Mouse (Mus musculus): ENCODE measurements around the gene Cabp4.
A peak's percentile ranks its signal among the peaks of the same experiment; 100 is the strongest.

Cabp4 gene

DNA sequence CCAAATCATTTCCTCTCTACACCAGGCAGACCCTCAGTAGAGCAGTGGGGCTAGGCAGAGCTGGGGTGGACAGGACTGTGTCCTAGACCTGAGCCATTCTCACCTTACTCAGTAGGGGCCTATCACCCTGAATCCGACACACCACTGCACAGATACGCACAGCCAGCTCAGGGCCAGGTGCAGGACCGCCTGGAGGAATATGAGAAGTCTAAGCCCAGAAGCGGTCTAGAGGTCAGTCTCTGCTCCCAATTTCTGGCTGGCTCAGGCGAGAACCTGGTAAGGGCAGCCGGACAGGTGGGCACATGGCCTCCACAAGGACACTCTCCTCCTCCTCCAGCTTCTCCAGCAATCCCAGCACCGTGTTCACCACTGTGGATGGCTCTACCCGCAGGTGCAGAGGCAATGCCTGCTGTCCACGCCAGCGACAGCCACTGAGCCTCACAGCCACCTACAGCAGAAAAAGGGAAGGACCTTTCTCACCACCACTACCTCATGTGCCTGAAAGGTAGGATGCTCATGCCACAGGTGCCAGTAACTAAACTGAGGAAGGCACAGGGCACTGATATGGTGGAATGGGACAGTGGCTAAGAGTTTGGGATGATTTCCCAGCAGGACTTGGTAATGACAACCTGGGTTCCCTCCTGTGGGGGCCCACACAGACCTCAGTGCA lies 27.0 kb upstream of the Cabp4 start:
- peaks cover 84% of the 10 kb centered on the region for H3K4me1 ChIP-seq (replicated peaks; ENCODE audit: low read depth, low read length)
- peak overlapping the region; percentile 84 for H3K4me3 ChIP-seq (replicated peaks; ENCODE audit: low read length)
- TF ChIP-seq POU5F1 (IDR thresholded peaks at IDR 0.05; ENCODE audit: borderline replicate concordance, low read length) (no peak), CTCF (conservative IDR thresholded peaks at IDR 0.05; ENCODE audit: low read length) (no peak), NANOG (IDR thresholded peaks at IDR 0.05; ENCODE audit: borderline replicate concordance, low read length) (no peak)
- no peaks in the 10 kb centered on the region for H3K9me3 ChIP-seq (ENCODE audit: low read length)
- H3K36me3 ChIP-seq (ENCODE audit: insufficient read depth, low read length): no peaks in the 10 kb centered on the region
- peaks cover 7% of the 10 kb centered on the region; the same call in 1 of the 2 replicates for H3K27me3 ChIP-seq (ENCODE audit: insufficient read depth, low read length)

DNA sequence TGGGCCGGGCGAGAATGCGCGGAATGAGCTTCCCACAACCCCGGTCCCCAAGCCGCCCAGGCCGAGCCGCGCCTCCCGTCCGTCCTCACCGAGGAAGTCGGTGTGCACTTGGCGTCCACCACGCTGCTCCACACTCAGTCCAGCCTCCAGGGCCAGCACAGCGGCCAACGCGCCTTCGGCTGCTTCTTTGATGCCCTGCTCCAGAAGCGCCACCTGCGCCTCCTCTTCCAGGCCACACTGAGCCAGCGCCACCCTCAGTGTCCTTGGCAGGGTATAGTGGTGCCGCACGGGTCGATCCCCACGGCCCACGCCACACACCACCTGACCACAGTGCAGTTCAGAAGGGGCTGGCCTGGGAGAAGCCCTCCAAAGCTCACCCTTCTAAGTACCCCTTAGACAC lies 26.0 kb upstream of the Cabp4 start:
- TF ChIP-seq CTCF (conservative IDR thresholded peaks at IDR 0.05; ENCODE audit: low read length): no peak
- TF ChIP-seq NANOG (IDR thresholded peaks at IDR 0.05; ENCODE audit: borderline replicate concordance, low read length): no peak
- no peak for TF ChIP-seq POU5F1 (IDR thresholded peaks at IDR 0.05; ENCODE audit: borderline replicate concordance, low read length)

DNA sequence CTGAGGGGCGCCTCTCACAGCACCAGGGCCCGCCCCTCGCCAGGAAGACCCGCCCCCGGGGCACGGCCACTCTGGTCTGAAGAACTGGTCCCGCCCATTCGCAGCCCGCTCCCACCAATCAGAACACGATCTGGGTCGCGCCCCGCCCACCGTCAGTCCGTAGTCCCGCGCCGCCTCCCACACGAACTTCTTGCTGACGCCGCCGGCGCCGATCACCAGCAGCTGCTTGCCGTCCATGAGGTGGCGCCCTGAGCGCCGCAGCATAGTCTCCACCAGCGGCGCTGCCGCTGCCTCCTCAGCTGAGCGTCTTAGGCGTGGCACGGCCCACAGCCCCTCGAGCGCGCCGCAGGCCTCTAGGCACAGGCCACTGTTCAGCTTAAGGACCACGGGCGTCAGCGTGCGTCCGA lies 25.5 kb upstream of the Cabp4 start:
- H3K9me3 ChIP-seq (ENCODE audit: low read length): no peaks in the 10 kb centered on the region
- H3K4me1 ChIP-seq (replicated peaks; ENCODE audit: low read depth, low read length): peaks cover 84% of the 10 kb centered on the region
- H3K36me3 ChIP-seq (ENCODE audit: insufficient read depth, low read length): no peaks in the 10 kb centered on the region
- H3K4me3 ChIP-seq (replicated peaks; ENCODE audit: low read length): peak overlapping the region; percentile 84
- peaks cover 6% of the 10 kb centered on the region; the same call in 1 of the 2 replicates for H3K27me3 ChIP-seq (ENCODE audit: insufficient read depth, low read length)
- TF ChIP-seq CTCF (conservative IDR thresholded peaks at IDR 0.05; ENCODE audit: low read length) (no peak), POU5F1 (IDR thresholded peaks at IDR 0.05; ENCODE audit: borderline replicate concordance, low read length) (no peak), NANOG (IDR thresholded peaks at IDR 0.05; ENCODE audit: borderline replicate concordance, low read length) (no peak)

More for the DNA sequence above, 26.0 kb upstream of the Cabp4 start:
- no peaks in the 10 kb centered on the region for H3K36me3 ChIP-seq (ENCODE audit: insufficient read depth, low read length)
- H3K27me3 ChIP-seq (ENCODE audit: insufficient read depth, low read length): peaks cover 6% of the 10 kb centered on the region; the same call in 1 of the 2 replicates
- H3K9me3 ChIP-seq (ENCODE audit: low read length): no peaks in the 10 kb centered on the region
- peak overlapping the region; percentile 84 for H3K4me3 ChIP-seq (replicated peaks; ENCODE audit: low read length)
- H3K4me1 ChIP-seq (replicated peaks; ENCODE audit: low read depth, low read length): peaks cover 84% of the 10 kb centered on the region

DNA sequence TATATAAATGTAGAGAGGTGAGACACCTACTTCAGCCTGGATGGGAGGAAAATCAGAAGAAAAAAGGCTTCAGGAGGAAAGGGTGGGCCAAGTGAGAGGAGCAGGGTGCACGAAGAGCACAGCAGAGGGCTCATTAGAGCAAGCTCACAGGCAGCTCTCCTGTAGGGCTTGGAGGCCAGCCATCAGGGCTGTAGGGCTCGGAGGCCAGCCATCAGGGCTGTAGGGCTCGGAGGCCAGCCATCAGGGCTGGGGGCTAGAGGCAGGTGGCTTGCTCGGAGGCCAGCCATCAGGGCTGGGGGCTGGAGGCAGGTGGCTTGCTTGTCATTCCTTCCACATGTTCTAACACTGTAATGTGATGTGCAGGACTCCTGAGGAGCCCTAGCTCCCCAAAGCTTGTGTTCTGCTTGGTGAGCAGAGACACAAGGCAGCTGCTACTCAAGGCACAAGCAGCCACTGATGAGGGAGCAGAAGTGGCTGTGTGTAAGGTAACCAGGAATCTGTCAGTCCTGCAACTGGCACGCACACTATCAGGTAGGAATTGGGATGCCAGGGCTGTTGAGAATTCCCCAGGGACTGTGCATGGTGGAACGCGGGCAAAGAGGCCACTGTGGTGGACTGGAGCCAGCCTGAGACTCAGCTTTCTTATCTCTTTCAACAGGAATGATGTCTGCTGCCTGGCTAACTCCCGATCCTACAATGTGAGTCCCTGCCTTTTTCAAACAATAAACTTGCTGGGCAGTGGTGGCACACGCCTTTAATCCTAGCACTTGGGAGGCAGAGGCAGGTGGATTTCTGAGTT lies 23.0 kb upstream of the Cabp4 start:
- H3K4me3 ChIP-seq (replicated peaks; ENCODE audit: low read length): no peak overlapping the region
- 0 out of 2 replicates have a peak, but pooled peaks cover under 1% of the 10 kb centered on the region for H3K36me3 ChIP-seq (ENCODE audit: insufficient read depth, low read length)
- H3K27me3 ChIP-seq (ENCODE audit: insufficient read depth, low read length): peaks cover 6% of the 10 kb centered on the region; the same call in 1 of the 2 replicates
- H3K4me1 ChIP-seq (replicated peaks; ENCODE audit: low read depth, low read length): peaks cover 80% of the 10 kb centered on the region
- no peaks in the 10 kb centered on the region for H3K9me3 ChIP-seq (ENCODE audit: low read length)
- TF ChIP-seq POU5F1 (IDR thresholded peaks at IDR 0.05; ENCODE audit: borderline replicate concordance, low read length) (no peak), CTCF (conservative IDR thresholded peaks at IDR 0.05; ENCODE audit: low read length) (no peak), NANOG (IDR thresholded peaks at IDR 0.05; ENCODE audit: borderline replicate concordance, low read length) (no peak)

DNA sequence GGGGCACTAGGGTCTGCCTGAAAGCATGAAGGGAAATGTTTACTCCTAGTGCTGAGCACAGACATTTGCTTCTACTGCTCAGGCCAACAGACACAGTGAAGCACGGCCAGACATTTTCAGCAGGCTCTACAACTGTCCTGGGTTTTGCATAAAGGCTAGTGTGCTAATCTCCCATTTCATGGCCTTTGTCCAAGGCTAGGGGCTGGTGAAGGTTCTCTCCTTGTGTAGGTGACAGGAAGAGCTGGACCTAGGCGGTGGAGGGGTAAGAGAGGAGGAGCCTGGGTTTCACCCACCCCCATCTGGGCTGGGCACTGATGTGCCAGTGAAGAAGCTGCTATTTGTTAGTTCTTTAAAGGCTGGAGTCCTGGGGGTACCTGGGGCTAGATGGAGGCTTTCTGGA lies 20.9 kb upstream of the Cabp4 start:
- Histone ChIP-seq H3K4me1 (replicated peaks; ENCODE audit: low read depth, low read length) (peaks cover 70% of the 10 kb centered on the region), H3K4me3 (replicated peaks; ENCODE audit: low read length) (no peak overlapping the region), H3K9me3 (ENCODE audit: low read length) (no peaks in the 10 kb centered on the region), H3K27me3 (ENCODE audit: insufficient read depth, low read length) (no peaks in the 10 kb centered on the region), H3K36me3 (ENCODE audit: insufficient read depth, low read length) (peaks cover 20% of the 10 kb centered on the region)
- no peak for TF ChIP-seq CTCF (conservative IDR thresholded peaks at IDR 0.05; ENCODE audit: low read length)
- TF ChIP-seq NANOG (IDR thresholded peaks at IDR 0.05; ENCODE audit: borderline replicate concordance, low read length): no peak
- no peak for TF ChIP-seq POU5F1 (IDR thresholded peaks at IDR 0.05; ENCODE audit: borderline replicate concordance, low read length)

DNA sequence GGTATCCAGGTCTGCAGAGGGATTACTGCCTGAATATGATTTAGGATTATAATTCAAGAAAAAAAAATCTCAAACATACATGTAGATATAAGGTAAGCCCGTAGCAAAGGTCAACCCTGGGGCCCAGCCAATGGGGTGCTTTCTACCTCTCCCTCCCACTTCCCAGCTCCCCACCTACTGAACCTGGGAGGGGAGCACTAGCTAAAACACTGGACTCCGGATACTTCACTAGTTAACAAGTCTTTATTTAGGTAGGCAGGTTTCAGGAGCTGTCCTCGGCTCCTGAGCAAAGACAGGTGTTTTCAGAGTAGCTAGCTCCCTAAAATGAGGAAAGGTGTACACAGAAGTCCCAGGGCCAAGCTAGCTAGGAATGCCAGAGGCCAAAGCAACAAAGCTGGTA lies 20.3 kb upstream of the Cabp4 start:
- no peaks in the 10 kb centered on the region for H3K27me3 ChIP-seq (ENCODE audit: insufficient read depth, low read length)
- no peaks in the 10 kb centered on the region for H3K9me3 ChIP-seq (ENCODE audit: low read length)
- peaks cover 26% of the 10 kb centered on the region for H3K36me3 ChIP-seq (ENCODE audit: insufficient read depth, low read length)
- peak overlapping the region; percentile 89 for H3K4me3 ChIP-seq (replicated peaks; ENCODE audit: low read length)
- H3K4me1 ChIP-seq (replicated peaks; ENCODE audit: low read depth, low read length): peaks cover 70% of the 10 kb centered on the region
- TF ChIP-seq NANOG (IDR thresholded peaks at IDR 0.05; ENCODE audit: borderline replicate concordance, low read length): no peak
- TF ChIP-seq POU5F1 (IDR thresholded peaks at IDR 0.05; ENCODE audit: borderline replicate concordance, low read length): no peak
- no peak for TF ChIP-seq CTCF (conservative IDR thresholded peaks at IDR 0.05; ENCODE audit: low read length)

DNA sequence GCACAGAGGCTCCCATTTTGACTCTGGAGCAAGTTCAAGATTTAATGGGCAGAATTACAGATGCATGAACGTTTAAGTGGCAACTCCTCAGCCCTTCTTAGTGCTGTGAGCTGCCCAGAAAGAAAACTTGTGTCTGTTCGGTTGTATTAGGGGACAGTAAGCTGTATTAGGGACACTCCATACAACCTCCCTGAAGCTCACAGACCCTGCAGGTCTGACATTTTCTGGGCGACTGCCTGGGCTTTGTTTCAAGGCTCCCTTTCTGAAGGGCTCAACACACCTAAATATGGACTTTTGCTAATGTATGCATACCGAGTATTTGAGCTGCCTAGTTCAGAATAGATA lies 19.7 kb upstream of the Cabp4 start:
- H3K4me3 ChIP-seq (replicated peaks; ENCODE audit: low read length): peak overlapping the region; percentile 89
- no peaks in the 10 kb centered on the region for H3K9me3 ChIP-seq (ENCODE audit: low read length)
- peaks cover 66% of the 10 kb centered on the region for H3K4me1 ChIP-seq (replicated peaks; ENCODE audit: low read depth, low read length)
- H3K27me3 ChIP-seq (ENCODE audit: insufficient read depth, low read length): no peaks in the 10 kb centered on the region
- TF ChIP-seq NANOG (IDR thresholded peaks at IDR 0.05; ENCODE audit: borderline replicate concordance, low read length) (no peak), CTCF (conservative IDR thresholded peaks at IDR 0.05; ENCODE audit: low read length) (no peak), POU5F1 (IDR thresholded peaks at IDR 0.05; ENCODE audit: borderline replicate concordance, low read length) (no peak)
- H3K36me3 ChIP-seq (ENCODE audit: insufficient read depth, low read length): peaks cover 32% of the 10 kb centered on the region

DNA sequence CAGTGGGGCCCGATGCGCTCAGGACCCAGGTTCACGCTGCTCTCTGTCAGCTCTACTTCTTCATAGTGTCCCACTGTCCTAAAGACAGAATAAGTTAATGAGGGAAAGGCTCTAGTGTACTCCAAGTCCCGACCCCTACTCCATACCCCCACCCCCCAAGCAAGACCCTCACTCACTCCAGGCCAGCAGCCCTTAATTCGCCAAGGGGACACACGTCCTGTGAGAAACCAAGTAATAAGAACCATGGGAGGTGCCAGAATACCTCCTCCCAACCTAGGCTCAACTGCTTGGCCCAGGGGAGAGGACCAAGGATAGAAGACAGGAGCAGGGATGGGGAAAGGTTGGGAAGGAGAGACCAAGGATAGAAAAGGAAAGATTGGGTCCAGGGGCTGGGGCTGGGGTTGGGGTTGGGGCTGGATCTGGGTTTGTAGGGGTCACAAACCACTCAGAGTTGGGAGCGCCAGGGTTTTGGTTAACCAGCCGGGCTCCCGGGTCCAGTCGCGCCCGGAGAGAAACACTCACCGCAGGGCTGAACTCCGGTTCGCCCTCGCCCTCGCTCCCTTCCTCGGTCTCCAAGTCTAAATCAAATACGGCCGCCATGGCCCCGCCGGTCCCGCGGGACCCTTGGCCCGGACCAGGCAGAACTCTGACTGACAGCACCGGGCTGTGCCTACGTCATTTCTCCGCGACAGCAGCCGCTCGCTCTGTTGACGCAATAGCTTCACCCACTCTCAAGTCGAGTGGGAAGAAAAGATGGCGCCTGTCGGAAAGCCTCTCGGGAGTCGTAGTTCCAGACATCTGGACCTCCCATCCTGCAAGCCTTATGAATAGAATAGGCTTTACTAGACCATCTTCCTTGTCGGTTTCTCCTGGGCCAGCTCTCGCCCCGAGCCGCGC lies 19.1 kb upstream of the Cabp4 start, which contains the start of gene Rps6kb2:
TSS of gene Rps6kb2 (minus strand) at position 709 of the 897 bp plus-strand sequence.
- Histone ChIP-seq H3K4me1 (replicated peaks; ENCODE audit: low read depth, low read length) (peaks cover 60% of the 10 kb centered on the region), H3K36me3 (ENCODE audit: insufficient read depth, low read length) (peaks cover 38% of the 10 kb centered on the region), H3K9me3 (ENCODE audit: low read length) (no peaks in the 10 kb centered on the region), H3K27me3 (ENCODE audit: insufficient read depth, low read length) (no peaks in the 10 kb centered on the region), H3K4me3 (replicated peaks; ENCODE audit: low read length) (peak within 1 kb of the TSS; percentile 89)
- TF ChIP-seq CTCF (conservative IDR thresholded peaks at IDR 0.05; ENCODE audit: low read length): no peak
- TF ChIP-seq POU5F1 (IDR thresholded peaks at IDR 0.05; ENCODE audit: borderline replicate concordance, low read length): no peak
- no peak for TF ChIP-seq NANOG (IDR thresholded peaks at IDR 0.05; ENCODE audit: borderline replicate concordance, low read length)

Measured in E14TG2a.4 (cell line).